Mouse (Mus musculus) urinary bladder, postnatal 25 days (tissue): ENCODE results near the gene Myo1c.

Source experiments
- DNase-seq: peaks from one replicate; pipeline ENCODE4 v3.0.0; 2022; ENCODE audit warnings: low spot score

The Myo1c gene

DNA sequence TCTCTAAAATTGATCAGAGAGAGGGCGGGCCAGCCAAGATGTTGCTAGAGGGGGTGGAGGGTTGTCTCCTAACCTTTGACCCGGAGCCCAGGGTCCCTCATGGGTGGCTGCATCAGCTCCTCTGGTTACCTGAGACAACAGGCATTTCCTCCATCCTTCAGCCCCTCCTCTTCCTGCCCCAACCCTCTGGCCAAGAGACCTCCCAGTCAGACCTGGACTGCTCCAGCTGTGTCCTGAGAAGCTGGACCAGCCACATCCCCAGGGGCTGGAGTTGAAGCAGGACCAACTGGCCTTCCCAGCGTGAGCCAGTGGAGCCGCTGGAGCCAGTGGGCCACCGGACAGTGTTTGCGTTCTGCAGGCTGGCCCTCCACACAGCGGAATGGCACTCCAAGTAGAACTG lies at the start of gene Myo1c:
TSS of gene Myo1c (plus strand) at position 194 of the 400 bp plus-strand sequence.
- DNase-seq, result no peak

DNA sequence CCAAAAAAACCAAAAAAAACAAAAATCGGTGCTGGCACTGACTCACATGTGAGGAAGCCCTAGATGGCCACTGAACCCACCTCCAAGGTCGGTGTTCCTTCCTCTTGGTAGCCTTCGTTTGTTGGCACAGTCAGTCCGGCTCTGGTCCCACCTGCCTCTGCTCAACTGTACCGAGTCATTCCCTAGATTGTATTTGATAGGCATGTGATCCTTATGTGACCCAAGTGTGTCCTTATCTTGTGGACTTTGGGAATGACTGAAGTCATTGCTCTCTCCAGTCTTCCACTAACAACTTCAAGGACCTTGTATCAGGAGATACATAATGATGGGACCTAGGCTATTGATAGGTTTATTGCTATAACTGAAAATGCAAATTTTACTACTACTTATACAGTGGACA lies 45.5 kb upstream of the Myo1c start:
- DNase-seq, result no peak

DNA sequence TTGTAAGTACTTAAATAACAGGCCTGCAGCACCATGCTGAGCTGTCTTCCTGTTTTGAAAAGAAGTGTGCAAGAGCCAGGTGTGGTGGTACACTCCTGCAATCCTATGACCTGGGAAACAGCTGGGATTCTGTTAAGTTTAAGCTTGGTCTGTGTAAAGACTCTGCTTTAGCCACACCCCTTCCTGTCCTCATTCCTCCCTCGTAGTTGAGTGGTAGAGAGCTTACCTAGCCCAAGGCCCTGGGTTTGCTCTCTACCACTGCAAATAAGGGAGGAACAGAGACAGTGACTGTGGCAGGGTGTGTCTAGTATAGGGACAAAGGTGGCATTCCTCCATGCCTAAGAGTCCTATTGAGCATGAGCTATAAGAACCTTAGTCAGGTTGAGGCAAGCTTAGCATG lies 45.0 kb upstream of the Myo1c start:
- DNase-seq, result no peak

DNA sequence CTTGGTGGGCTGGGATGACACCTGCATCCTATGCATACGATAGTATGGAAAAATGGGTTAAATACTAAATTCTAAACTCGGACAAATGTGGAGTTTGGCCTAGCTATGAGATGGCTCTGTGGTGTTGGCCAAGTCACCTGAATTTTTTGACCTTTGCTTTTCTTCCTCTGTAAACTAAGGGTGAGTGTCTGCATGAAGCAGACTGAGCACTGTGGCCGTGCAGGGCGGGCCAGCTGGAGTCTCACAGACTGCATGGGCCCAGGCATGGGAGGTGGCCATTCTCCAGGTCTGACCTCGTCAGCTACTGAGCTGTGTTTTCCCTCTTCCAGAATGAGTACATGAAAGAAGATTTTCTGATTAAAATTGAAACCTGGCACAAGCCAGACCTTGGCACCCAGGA lies 41.5 kb upstream of the Myo1c start:
- DNase-seq, result no peak

DNA sequence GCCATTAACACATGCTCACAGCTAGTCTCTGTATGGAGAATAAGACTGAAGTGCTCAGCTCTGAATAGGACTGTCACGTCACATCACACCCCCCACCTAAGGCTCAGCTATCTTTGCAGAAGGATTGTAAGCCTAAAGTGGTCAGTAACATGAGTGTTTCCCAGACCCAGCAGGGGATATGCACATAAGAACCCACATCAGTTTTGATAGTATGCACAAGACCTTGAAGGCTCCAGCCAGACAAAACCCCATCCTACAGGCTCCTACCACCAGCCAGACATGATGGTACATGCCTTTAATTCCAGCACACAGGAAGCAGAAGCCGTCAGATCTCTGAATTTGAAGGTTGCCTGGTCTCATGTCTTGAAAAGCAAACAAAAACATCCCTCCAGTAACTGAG lies 40.3 kb upstream of the Myo1c start:
- no peak for DNase-seq

DNA sequence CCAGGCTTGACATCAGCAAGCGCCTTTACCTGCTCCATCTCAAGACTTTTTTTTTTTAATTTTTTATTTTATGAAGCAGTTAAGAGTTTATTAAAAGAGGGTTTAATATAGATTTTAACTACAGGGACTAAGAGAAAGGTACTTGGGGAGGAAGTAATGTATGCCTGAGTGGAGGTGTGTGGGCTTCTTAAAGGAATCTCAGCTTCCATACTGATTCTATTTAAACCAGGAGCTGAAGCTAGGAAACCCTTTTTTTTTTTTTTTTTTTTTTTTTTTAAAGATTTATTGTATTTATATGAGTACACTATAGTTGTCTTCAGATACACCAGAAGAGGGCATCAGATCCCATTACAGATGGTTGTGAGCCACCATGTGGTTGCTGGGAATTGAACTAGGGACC lies 35.5 kb upstream of the Myo1c start:
- no peak for DNase-seq

DNA sequence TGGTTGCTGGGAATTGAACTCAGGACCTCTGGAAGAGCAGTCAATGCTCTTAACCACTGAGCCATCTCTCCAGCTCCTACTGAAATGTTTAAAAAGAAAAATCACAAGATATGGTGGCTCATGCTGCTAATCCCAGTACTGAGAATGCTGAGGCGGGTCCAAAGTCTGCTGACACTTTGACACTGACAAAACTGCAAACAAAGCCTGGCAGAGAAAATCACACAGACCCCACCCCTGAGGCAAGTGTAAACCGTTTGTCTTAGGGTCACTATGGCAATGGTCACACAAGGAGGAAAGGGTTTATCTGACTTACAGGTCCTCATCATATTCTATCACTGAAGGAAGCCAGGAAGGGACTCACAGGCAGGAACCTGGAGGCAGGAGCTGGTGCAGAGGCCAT lies 34.7 kb upstream of the Myo1c start:
- no peak for DNase-seq

DNA sequence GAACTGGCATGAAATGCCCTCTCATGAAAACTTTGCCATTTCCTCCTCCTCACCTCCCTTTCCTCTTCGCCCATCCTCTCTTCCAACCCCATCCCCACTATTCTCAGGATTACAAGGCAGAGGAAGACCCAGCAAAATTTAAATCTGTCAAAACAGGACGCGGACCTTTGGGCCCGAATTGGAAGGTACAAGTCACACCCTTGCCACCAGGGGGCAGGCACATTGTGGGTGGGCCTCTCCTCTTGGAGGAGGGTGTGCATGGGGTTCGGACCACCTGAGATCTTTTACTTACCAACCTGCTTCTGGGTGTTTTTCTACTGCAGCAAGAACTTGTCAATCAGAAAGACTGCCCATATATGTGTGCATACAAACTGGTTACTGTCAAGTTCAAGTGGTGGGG lies 31.2 kb upstream of the Myo1c start:
- DNase-seq, result no peak

DNA sequence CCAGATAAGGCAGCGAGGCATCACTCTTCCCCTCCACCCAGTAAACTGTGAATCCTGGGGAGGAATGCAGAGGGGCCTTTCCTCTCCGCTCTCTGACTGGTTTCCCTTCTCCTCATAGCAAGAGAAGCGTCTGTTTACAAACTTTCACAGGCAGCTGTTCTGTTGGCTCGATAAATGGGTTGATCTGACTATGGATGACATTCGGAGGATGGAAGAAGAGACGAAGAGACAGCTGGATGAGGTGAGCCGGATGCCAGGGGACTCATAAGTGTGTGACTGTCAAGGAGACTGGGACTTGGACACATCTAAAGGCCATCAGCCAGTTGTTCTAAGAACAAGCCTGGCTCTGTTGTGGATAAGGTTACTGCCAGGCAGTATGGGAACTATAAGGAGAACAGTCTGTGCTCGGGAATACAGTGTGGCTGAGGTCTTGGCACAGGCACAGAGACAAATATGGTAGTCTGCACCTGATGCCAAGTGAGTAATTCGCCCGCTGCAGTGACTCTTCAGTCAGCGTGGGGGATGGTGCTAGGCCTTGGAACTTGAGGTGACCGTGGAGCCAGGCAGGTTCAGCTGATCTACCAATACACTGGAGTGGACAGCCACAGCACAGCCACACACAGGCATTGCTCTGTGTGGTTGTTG lies 30.0 kb upstream of the Myo1c start:
- DNase-seq, result no peak

DNA sequence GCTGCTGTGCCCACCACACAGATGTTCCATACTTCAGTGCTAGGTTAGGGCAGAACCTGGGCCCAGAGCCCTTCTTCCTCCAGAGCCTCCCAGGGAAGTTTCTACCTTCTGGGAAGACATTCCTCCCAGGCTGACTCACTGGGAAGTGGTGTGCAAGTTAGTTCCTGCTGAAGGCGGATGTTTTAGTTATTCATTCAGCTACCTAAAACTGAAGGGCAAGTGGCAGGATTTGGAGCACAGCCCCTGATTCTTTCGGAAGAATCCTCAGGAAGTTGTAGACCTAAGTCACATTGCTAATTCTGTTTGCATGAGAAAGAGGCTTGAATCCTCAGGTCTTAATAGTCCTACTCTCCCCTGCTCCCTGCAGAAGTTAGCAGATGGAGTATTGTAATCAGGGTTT lies 28.9 kb upstream of the Myo1c start:
- no peak for DNase-seq

DNA sequence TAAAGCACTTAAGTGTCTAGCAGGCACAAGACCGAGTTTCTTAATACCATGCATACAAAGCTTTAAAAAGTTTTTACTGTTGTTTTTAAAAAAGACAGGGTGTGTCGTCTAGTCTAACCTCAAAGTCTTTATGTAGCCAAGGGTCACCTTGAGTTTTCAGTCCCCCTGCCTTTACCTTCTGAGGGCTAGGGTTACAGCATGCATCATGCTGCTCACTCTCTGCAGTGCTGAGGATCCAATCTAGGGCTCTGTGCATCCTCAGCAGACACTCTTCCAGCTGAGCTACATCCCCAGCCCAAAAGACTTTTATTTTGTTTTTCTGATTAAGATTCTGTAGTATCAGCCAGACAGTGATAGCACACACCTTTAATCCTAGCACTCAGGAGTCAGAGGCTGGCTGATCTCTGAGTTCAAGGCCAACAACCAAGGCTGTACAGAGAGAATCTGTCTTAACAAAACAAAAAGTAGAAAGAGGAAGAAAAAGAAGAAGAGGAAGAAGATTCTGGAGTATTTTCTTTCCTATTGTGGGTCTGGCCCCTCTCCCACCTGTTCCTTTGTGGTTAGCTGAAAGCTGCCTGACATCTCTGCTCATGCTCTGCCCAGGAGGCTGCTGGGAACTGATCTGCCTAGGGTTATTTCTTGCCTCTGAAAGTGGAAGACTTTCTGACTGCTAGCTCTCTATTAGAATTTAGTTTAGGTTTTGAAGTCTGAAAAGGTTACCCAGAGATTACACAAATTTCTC lies 27.5 kb upstream of the Myo1c start:
- no peak for DNase-seq

DNA sequence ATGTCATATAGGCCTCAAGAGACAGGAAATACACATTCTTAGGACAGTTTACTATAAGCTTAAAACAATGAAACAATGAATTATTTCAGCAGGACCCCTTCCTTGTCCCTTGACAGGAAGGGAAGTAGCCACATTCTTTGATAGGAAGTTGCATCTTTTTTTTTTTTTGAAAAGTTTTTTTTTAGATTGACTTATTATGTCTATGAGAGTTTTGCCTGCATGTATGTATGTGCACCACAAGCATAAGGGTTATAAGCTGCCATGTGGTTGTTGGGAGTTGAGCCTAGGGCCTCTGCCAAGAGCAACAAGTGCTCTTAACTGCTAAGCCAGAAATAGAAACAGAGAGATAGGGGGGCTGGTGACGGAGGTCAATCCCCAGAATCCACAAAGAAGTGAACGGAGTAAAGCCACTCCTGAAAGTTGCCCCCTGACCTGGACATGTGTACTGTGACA lies 26.2 kb upstream of the Myo1c start:
- no peak for DNase-seq

DNA sequence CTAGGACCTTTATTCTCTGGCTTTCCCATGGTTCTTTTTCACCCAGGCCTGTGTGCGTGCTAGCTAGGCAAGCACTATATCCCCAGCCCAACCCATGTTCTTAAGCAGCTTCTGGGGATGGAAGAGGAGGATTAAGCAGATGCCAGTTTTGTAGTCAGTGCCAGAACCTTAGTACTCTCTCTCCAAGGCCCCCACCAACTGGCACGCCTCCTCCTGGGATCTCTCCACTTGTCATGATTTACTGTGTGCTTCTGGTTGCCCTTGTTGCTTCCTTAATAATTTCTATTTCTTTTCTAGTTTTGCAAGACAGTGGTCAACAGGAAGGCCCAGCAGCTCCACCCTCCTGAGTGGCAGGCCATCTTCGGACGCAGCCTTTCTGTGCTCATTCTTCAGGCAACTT lies 24.5 kb upstream of the Myo1c start:
- DNase-seq, result no peak

DNA sequence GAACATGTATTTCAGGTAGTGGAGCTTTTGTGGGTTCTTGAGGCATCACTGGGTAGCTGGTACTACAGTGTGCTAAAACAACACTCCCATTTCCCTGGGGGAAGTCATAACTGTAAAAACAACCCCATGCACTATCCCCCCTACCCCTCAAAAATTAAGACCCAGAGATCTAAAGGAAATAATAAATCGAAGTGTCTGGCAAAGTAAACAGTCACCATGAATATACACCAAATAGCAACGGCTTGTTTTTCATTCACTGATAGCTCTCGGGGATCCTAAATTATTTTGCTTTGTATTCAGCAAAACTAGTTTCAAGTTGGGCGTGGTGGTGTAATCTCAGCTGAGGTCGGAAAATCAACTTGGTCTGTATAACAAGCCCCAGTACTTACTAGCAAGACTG lies 20.2 kb upstream of the Myo1c start:
- DNase-seq, result no peak

DNA sequence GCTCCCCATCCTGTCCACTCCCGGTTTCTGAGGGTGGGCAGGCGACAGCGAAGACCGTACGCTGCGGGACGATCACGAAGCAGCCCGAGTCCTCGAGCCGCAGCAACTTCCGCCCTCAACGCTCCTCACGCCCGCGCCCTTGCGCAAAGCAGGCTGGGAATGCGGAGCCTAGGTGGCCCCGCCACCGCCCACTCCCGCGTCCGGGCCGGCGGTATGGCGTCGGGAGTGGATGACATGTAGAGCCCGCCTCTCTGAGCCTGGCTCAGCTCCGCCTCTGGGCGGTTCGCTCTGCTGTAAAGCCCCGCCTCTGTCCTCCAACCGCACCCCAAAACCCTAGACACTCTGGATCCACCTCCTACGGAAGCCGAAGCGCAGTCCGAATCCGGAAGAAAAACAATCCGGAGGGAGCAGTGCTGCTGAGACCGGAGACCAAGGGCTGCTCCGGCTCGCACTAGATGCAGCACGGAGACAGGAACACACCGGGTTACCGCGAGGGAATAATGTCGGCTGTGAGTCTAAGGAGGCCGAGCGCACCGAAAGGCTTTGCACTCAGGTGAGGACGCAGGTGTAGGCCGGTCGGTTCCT lies 19.6 kb upstream of the Myo1c start, which contains the start of gene Inpp5k:
TSS of gene Inpp5k (plus strand) at position 344 of the 585 bp plus-strand sequence.
- DNase-seq, result peak; percentile 88

DNA sequence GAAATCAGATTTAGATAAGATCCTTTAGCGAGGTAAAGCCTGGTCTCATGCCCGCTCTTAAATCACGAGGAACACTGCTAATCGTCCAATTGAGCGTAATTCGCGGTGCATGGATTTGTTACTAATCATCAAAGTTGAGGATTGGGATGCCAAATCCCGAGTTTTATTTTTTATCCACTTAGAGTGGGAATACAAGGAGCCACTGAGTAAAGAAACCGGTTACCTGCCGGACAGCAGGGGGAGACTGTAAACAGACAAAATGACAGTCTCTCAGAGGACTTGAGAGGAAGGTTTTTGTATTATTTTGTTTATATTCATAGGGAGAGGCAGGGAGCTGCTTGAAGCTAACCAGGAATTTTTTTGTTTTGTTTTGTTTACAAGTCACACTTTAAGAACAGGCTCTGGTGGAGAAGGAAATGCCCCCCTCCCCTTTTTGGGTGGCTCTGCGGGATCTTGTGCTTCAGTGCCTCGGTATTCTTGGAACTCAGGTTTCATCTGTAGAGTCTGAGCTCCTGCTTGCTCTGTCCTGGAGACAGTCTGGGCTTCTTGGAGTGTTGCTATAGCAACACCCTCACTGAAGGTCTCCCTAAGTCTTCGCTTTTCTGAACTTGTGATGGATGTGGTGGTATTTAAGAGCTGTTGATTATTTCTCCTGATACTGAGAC lies 18.6 kb upstream of the Myo1c start:
- no peak for DNase-seq

DNA sequence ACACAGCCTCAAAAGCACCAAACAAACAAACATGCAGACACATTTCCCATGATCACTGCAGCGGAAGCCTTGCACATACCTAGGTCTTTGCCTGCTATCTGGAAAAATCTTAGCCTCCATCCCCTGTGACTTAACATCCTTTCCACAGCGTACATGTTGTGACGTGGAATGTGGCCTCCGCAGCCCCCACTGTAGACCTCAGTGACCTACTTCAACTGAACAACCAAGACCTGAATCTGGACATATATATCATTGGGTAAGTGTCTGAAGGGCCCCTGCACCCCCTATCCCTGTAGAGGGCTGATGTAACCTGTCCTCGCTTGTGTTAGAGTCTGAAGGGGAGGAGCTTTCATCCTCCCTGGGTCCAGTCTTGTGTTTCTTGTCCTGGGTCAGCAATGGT lies 17.4 kb upstream of the Myo1c start:
- no peak for DNase-seq

DNA sequence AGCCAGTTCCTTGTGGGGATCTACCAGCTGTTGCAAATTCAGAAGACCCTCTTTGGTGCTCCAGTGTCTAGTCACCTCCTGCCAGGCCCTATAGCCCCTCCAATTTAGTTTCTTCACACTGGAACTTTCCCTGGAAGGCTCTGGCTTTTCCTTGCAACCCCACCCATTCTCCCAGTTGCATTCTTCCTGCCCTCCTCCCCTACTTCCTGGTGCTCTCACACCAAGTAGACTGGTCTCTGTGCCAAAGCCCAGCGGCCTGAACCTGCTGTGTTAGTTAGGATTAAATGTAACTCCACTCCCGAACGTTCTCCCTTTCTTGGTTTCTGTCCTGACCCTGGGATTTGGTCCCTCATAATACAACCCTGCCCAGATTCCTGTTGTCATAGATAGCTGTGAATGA lies 15.5 kb upstream of the Myo1c start:
- no peak for DNase-seq

DNA sequence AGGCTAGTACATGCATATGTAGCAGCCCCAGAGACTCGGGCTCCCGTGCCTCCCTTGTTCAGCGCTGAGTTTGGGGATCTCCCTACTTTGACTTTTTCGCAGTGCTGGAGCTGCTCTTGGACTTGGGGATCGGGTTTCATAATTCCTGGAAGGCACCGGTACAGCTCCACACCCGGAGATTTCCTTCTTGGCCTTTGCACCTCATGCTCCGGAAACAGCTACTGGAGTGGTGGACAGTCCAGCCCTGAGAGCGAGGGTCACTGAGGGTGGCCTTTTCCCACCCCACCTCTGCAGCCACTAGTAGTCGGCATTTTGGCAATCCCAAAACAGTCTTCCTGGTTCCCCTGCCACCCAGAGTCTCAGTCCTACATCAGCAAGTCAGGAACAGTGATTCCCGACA lies 15.0 kb upstream of the Myo1c start:
- DNase-seq, result no peak

DNA sequence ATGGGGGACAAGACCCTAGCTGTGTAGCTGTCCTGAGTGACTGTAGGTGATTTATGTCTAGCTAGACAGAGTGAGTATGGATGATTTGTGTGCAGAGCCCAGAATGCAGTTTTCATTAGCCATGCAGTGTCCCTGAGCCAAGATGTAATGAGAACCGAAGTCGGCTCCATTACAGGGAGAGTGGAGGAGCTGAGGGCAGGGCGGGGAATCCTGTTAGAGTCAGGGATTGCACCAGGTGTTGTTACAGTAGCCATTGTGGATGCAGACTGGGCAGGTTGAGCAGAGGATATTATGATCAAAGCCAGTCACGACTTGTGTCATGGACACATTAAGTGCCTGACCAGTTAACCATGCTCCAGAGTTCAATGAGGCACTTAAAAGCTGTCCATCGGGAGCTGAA lies 7.0 kb upstream of the Myo1c start:
- no peak for DNase-seq

DNA sequence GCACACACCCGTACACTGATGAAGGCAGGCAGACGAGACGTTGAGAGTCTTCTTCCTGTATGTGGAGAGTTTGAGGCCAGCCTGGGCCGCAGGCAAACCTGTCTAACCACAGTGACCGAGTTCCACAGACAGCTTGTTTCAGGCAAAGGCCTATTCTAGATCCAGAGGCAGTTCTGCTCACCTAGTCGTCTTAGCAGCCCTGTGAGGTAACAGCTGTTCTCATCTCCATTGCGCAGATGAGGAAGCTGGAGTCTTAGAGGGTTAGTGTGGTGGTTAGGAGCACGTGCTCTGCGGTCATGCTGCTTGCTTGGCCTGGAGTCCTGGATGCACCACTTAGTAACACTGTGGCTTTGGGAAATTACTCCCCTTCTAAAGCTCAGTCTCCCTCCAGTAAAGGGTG lies 5.6 kb upstream of the Myo1c start:
- DNase-seq, result no peak

DNA sequence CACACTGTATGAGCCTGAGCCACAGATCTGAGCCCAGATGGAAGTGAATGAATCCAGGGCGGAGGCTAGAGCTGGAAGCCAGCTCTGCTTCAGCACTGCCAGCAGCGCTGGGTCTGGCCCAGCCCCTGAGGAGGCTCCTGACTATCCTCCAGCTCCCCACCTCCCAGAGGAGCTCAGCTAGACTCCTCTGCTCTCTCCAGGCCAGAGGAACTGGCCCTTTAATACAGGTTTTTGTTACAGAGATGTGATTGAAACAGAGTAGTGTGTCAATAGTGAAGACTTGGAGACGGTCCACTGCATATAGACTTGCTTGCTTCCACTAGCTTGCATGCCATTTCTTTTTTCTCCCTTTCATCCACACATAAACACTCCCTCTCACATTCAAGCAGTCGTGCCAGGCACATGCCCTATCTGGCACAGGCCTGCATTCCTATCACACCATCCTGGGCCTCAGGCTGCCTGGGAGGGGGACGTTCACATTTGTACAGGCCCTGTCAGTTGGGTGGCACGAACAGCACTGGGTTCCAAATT lies 2.6 kb upstream of the Myo1c start:
- DNase-seq, result peak; percentile 45

DNA sequence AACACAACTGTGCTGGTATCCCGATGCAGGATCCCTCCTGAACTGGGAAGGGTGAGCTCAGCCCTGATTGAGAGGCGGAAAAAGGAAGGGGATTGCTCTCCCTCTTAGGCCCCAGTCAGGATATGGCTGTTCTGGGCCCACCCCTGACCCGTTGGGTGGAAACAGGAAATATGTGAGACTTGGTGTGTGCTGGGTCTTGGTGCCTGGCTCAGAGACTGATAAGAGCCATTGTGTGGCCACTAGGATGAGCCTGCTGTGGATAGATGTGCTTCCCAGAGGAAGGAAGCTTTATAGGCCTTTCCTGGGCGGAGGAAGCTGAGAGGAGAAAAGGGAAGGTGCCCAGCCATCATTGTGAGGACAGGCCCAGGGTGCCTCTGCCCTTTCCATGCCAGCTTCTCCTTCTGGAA lies 1.1 kb upstream of the Myo1c start:
- DNase-seq, result no peak
